Mouse (Mus musculus) retina, postnatal 1 day (tissue): ENCODE results near the gene Vamp1.

Source experiments
- DNase-seq: peaks from one replicate; pipeline ENCODE4 v3.0.0-alpha.2; 2012

Vamp1 gene

DNA sequence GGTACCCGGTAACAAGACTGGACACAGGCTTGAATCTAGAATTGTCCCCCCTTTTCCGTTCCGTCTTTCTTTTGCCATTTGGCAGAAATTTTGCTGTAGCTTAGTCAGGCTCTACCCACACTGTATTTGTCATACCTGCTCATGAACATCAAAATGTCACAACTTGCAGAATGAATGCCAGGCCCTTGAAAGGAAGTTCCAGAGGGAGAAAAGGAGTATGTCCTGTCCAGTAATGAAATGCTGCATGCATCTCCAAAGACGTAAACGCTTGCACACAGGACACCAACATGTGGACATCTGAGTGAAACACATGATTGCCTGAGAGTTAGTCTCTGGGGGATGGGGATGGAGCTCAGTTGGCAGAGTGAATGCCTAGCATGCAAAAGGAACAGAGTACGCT lies 1.6 kb upstream of the Vamp1 start:
- no peak for DNase-seq

DNA sequence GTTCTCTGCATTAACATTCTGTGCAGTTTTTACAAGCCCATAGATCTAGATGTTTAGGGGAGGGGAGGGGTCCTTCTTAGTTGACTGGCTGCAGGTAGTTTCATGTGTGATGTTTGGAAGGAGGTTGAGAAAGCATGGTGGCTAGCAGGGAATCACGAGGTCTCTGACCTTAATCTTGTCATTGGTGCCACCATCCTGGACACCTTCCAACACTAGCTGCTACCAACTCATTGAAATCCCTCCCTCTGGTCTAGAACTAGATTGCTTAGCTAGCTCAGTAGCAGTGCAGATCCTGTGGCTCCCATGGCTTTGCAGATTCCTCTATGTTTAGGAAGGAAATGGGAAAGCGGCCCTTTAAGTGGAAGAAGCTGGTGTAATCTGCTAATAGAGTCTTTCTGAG lies 1.5 kb downstream of the Vamp1 start:
- DNase-seq: no peak

DNA sequence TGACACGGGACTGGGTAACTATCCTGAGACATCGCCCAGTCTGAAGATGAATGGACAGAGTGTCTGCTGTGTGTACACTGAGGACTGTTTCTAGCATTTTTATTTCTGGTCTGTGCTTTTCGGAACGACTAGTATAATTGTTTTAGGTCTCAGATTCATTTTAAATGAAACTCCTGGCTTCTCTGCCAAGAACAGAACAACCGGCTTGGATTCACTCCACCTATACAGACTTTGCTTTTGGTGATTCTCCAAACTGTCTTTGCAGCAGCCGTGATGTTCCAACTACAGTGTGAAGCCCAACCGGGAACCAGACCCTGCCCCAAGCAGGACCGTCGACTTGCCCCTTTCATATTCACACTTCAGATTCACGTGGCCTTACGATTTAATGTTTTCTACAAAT lies 2.5 kb downstream of the Vamp1 start:
- DNase-seq: no peak

DNA sequence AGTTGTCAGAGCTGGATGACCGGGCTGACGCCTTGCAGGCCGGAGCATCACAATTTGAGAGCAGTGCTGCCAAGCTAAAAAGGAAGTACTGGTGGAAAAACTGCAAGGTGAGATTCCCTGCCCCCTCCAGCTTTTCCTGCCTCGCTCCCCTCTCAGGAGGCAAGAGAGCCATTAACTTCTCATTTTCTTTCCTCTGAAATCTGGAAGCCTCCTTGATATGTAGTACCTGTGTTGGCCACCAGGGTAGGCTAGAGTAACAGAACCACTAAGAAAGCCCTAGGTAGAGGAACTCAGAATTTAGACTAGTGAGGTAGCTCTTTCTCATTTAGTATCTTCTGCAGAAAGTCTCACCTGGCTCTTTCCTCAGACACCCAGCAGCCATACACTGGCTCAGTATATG lies 3.6 kb downstream of the Vamp1 start:
- DNase-seq: peak; percentile 76

DNA sequence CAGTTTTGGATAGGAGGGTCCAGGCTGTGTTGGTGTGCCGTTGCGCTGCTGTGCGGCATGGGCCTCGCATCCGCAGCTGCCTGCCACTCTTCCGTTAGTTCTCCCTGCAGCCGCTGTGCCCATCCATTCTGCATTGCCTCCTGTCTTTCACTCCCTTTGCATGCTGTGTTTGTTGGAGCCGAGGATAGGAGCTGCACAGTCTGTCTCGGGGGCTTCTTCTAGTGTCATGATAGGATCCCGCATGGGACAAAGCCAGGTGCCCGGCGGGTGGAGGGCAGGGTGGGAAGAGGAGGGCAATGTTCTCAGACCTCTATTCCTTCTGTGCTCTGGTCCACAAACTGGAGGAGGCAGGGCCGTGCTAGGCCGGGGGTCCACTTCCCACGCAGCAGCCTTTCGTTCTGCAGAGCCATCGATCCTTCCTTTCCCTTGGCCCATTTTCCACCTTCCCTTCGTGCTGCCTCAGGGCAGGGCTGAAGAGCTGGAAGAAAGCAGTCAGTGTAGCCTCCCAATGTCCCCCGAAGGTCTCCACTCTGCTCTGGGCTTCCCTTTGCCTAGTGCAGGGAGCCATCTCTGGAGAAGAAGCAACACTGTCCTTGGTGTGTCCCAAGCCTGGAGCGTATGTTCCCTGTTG lies 5.9 kb downstream of the Vamp1 start:
- DNase-seq: no peak

DNA sequence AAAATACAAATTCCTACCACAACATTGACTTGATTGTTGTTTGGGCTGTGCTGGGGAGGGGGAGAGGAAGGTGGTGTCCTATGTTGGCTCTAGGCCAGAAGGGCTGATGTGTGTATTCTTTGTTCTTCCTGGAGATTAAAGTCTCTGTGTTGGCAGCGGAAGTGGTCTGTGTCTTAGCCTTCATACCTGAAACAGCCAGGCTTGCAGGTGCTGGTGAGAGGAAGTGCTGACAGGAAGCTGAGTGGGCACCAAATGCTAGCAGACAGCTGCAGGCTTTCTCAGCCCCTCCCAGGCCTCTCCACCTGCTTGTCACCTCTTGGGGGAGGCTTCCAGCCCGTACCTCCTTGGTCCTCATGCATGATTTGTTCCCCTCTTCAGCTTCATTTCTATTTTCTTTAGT lies 6.8 kb downstream of the Vamp1 start:
- DNase-seq: no peak

DNA sequence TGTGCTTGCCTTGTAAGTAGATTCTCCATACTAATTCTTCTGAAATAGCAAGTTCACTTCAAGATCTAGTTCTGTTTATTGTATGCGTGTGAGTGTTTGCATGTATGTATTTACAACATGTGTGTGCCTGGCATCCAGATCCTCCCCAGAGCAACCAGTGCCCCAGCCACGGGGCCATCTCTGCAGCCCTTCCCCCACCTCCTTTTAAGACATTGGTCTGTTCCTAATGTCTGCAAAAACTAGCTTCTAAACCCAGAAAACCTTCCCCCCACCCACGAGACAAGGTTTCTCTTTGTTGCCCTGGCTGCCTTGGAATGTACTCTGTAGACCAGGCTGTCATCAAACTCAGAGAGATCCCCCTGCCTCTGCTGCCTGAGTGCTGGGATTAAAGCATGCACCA lies 7.2 kb downstream of the Vamp1 start:
- DNase-seq: no peak

DNA sequence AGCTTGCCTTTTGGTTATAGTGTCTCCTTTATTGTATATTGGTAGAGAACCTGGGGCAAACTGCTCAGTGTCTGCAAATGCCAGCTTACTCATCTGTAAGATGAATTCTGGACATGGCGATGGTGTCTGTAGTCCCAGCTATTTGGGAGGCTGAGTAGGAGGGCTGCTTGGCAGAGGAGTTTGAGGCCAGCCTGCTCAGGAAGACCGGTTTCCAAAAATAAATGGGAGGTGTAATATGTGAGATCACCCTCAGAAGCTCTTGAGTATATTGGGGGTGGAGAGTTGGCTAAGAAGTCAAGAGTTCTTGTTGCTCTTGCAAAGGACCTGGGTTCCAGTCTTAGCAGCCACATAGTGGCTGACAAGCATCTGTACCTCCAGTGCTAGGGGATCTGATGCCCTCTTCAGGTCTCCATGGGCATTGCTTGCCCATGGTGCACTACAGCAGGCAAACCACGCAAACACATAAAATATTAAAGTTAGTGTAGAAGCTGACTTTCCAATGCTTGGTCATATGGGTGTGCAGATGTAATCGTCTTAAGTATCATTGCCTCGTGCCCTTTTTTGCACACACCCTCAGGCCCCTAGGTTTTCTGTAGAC lies 10.3 kb downstream of the Vamp1 start:
- DNase-seq: no peak

DNA sequence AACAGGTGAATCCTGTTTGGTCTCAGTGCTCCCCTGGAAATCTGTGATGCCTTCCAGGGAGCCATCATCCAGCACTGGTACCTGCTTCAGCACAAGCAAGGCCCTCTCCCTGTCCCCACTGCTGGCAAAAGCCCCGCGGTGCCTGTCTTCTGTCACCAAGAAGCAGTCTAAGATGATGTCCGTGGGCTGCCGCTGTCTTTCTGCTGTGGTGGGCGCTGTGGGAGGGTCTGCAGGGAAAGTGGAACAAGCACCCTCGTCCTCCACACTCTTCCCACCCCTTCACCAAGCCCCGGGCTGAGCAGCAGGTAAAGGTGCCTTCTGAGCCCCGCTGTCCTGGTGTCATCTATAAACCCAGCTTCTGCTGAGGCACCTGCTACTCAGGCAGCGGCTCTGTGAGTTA lies 15.2 kb downstream of the Vamp1 start:
- no peak for DNase-seq

DNA sequence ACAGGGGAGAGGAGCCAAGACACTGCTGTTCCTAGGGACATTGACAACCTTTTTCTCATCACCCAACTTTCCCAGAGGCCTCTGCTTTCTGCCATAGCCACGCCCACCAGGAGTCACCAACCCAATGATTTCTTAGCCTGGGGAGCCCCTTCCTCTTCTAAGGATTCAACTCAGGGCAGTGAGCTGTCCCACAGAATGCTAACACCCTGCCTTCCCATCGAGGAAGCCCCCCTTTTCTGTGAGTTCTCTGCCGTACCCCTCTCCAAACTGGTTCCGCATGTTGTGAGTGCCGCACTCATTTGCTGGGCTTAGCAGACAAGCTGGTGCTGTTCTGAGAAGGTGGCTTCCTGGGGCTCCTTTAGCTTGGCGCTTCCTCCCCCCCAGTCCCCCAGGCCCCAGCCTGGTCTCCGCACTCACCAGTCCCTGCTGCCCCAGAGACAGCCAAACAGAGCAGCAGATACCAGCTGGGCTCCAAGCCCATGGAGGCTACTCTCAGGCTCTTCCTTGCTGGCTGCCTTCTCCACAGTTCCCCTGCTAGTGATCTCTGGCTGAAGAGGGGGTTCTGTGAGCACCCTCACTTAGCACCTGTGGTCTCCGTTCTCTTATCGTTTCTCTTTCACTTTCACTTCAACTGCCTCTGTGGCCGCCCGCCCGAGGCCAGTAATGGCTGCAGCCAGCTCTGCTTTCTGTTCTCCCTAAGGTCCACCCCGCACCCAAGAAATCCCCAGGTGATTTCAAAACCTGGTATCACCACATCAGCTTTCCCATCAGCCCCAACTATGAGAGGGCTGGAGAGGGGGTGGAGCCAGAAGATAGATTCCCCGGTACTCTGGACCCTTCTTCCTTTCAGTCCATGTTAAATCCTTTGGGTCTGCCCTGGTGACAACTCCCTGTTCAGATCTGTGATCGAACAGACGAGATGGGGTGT lies 16.0 kb downstream of the Vamp1 start, which contains the start of gene Tapbpl:
Gene Tapbpl (minus strand): TSS at position 744 of the 928 bp plus-strand sequence.
- DNase-seq: peak; percentile 74

DNA sequence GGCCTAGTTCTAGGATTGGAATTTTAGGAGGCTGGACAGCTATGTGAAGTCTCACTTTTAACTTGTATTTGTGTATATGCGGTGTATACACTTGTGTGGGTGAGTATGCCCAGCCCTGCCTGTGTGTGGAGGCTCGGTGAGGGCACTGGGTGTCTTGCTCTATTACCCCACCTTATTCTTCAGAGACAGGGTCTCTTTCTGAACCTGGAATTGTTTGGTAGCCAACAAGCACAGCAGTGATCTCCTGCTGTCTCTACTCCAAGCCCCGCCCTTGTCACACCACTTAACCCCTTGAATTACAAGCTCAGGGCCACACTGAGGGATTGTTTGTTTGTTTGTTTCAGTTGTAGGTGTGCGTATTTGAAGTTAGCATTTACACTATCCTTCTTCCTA lies 16.7 kb downstream of the Vamp1 start:
- no peak for DNase-seq

DNA sequence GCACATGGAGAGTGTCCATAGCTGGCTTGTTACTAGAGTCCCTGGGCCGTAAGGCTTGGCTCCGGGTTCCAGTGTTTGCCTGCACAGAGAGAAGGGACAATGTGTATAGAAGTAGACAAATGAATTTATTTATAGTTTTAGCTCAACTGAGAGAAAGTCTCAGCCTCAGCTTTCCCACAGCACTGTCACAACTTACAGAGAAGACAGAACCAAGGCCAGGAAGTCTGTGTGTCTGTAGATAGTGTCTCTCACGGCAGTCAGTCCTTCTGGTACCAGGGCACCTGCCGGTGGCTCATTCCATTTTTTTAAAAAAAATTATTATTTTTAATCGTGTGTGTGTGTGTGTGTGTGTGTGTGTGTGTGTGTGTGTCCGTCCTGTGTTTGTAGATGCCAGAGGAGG lies 17.2 kb downstream of the Vamp1 start:
- no peak for DNase-seq

DNA sequence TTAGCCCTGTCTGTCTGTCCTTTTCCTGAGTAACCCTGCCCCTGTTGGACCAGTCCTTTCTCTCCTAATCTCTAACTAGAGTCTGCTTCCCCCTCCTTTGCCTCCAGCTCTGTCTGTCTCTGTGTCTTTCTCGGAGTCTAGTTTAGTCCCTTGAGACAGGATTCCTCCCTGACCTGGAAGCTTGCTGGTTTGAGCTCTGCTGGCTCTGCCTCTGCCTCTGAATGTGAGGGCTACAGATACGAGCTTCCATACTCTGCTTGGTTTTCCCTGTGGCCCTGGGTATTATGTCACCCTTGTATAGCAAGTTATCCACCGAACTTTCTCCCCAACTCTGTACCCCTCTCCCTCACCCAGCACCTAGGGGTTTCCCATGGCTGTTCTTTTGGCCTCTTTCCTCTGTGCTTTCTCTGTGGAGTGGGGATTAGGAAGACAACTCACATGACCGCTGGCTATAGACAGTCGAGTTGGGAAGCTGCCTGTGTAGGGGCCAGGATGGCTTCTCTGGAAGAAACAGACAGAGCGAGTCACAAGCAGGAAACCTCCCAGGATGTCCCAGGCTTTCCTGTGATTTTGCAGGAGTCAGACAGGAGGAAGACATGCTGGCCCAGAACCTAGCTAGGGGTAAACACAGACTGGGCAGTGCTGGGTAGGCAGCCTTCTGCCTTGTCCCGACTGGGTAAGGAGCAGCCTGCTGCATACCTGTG lies 18.6 kb downstream of the Vamp1 start:
- no peak for DNase-seq

DNA sequence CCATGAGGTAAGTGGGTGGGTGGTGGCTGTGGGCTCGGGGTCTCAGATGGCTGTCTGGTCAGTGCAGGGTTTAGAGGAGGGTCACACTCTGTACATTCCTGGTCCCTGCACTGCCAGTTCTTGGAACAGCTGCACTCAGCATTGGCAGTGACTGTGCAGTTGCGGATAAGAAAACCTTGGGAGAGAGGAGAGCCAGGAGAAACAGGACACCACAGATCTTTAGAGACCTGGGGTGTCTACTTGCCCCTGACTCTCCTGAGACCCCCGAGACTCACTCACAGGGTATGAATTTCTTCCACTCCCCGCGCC lies 19.1 kb downstream of the Vamp1 start:
- no peak for DNase-seq

DNA sequence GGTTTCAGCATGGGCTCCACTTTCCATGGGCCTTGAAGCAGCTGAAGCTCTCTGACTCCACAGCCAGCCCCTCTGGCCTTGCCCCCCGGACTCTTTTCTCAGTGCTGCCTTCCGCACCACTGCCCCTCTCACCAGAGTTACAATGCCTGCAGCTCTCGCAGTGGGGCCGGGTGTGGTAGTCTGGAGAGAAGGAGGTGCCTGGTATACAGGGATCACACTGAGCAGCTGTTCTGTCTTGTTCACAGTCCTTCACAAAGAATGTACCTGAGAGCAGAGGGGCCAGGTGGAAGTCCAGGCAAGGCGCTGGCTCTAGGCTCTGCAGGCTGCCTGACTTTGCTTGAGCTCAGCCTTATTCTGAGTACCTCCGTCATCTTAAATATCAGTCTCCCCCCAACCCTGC lies 21.0 kb downstream of the Vamp1 start:
- DNase-seq: peak; percentile 22

DNA sequence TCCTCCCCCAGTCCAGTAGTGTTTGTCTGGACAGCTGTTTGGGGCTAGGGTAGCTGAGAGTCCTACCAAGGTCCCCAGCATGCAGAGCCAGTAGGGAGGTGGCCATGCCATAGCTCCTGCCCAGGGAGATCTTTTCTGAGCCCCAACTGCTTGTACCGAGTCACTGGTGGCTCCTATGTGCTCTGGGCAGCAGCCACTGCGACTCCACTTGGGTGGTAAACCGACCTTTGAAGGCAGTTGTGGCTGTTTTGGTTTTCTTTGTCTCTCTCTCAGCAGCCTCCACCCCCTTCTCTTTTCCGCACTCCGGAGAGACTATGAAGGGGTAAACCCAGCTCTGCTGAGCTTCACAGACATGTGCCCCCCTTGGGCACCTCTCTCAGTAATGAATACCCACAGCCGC lies 21.4 kb downstream of the Vamp1 start, which contains the start of gene Cd27:
Gene Cd27 (minus strand): TSS at position 229 of the 400 bp plus-strand sequence.
- DNase-seq: no peak

DNA sequence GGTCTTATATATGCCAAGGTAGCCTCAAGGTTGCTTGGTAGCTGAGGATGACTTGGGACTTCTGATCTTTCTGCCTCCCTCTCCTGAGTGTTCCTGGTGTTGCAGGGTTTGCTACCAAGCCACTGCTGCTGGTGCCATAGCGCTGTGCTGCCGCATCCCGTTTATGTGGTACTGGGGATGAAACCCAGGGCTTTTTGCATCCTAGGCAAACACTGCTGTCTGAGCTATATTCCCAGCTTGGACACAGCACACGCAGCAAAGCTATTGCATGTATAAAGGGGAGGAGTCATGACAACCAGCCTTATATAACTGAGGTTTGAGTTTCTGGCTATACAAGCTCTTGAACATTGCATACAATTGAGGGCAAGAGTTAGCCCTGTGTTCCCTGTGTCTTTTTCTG lies 22.1 kb downstream of the Vamp1 start:
- no peak for DNase-seq

DNA sequence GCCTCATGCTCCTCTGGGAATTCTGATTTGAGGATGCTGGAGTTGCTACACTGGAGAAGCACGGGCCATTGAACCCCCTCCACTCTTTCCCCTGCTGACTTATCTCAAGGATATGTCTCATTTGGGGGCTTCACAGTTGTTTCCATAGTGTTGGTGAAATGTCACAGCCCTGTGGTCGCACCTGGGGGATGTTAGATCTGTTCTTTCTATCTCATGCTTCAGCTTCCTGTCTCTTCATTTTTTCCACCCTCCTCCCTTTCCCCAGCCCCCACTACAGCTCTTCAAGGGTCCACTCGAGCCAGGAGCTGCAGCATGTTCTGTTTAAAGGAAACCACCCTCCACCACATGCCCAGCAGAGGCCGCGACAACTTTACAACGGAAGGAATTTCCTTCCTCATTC lies 23.0 kb downstream of the Vamp1 start:
- no peak for DNase-seq

DNA sequence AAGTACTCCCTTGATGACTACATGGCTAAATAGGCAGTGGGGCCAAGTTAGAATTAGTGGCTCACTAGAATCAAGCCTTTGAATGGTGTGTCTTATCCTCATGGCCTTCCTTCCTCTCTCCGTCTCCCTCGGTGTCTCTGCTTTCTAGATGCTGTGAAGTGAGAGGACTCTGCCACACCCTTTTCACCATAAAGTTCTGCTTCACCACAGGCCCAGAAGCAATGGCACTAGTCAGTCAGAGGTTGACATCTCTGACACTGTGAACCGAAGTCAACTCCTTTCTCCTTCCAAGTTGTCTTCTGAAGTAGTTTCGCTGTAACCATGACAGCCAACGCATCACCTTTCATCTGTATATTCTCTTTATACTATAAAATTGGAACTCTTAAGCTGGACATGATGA lies 24.2 kb downstream of the Vamp1 start:
- DNase-seq: no peak

DNA sequence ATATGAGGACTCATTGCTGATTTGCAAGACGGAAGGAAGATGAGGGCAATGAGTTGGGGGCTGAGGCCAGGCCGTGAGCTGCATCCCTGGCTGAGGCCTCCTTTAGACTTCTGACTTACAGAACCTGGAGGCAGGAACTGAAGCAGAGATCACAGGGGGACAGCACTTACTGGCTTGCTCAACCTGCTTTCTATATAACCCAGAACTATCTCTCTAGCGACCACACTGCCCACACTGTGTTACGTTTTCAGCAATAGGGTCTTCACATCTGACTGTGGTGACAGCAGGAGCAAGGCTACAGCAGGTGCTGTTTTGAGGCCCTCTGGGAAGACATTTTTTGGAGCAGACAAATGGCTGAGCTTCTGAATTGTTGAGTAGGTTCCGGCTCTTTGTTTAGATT lies 25.3 kb downstream of the Vamp1 start:
- DNase-seq: no peak

DNA sequence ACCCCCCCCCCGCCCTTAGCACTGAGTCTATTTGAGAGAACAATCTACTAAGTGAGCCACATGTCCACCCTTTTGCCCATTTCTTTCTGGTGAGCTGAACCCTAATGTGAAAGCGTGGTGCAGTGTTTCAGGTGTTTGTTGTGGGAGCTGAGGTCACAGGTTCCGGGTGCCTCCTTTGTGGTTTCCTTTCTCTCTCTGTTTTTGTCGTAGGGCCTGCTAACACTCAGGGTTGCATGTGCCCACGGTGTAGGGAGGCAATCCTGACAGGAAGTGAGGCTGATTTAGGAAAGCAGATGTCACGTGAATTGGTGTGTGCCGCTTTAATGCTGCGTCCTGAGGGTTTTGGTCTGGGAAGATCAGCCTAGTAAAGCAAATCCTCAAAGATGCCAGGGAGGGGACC lies 26.2 kb downstream of the Vamp1 start:
- no peak for DNase-seq

DNA sequence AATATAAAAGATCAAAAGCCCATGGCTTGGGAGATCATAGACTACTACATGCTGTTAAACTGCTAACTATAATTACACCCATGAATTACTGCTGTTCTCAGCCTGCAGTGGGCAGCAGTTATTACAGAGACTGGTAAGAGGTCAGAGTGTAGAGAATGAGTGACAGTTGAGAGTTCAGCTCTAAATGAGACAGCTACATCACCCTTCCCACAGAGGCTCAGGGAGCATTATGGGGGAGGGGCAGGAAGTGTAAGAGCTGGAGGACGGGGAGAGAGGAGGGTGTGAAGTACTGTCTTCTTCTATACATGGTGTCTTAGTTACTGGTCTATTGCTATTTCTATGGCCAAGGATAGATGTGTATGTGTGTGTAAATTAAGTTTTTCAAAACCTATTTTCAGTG lies 29.2 kb downstream of the Vamp1 start:
- peak; percentile 67 for DNase-seq

DNA sequence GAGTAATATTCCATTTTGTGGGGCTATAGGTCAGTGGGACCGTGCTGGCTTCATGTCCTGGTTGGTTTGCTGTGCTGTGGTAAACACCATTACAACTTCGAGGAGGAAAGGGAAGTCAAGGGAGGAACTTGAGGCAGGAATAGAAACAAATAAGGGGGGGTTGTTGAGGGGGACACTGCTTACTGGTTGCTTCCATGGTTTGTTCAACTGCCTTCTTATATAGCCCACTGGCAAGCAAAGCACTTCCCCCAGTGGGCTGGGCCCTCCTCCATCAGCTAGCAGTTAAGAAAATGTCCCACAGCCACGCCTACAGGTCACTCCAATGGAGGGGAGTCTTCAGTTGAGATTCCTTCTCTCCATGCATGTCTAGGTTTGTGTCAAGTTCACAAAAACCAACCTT lies 36.9 kb downstream of the Vamp1 start:
- no peak for DNase-seq

DNA sequence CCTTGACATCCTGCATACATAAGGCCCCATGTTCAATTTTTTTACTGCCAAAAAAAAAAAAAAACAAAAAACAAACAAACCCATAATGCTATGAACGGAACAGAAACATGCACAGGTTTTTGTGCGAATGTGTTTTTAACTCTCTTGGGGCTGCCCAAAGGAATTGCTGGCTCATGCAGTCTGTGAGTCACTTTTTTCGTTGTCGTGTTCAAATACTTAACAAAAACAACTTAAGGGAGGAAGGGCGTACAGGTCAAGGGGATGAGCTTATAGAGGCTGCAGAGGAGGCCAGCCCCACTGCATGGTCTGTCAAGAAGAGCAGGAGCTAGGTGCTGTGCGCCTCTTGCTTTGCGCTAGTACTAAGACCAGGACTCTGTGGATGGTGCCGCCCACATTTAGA lies 37.4 kb downstream of the Vamp1 start:
- DNase-seq: no peak
